ENCODE assay signal across 10 mouse cellular contexts in genomic region chr4:152263512-152264176, GRCm38 (mm10). TPM values are rescaled to one million over a fixed set of nuclear protein-coding genes. Genes with fewer than 3 reads are reported as not detected.
DNase-seq lines count a peak whose midpoint lies in the region; ATAC-seq and TF ChIP-seq lines count a peak whose summit lies in the region.
"Had no signal": no experiment of that assay in that cellular context is flagged by ENCODE, and none has a peak within 500 bp of the region (broad histone marks: within the 10 kb centered on the region; RNA-seq: fewer than 3 reads in every experiment).

No protein-coding gene starts in this region.

- H3K9me3 ChIP-seq in heart, postnatal 0 days (replicated peaks; ENCODE audit: control insufficient read depth, low read length), result no peaks in the 10 kb centered on the region
- H3K9me3 ChIP-seq in intestine, embryonic 14.5 days (ENCODE audit: control insufficient read depth, low read length), result no peaks in the 10 kb centered on the region
- no peaks in the 10 kb centered on the region for H3K9me3 ChIP-seq in liver, embryonic 16.5 days (replicated peaks; ENCODE audit: control insufficient read depth, low read length)

- intact Hi-C loops in heart, postnatal 36 days (cut with DNase I), result no loop called here

- peaks cover 61% of the 10 kb centered on the region for H3K4me1 ChIP-seq in heart, postnatal 0 days (ENCODE audit: control insufficient read depth, insufficient read depth)
- H3K4me1 ChIP-seq in intestine, embryonic 14.5 days (replicated peaks; ENCODE audit: control insufficient read depth, insufficient read depth, low read length), result no peaks in the 10 kb centered on the region
- H3K4me1 ChIP-seq in liver, embryonic 16.5 days (ENCODE audit: control insufficient read depth, low read depth, low read length), result peaks cover 19% of the 10 kb centered on the region

- TF ChIP-seq POLR2A in brain, embryonic 14.5 days (IDR thresholded peaks at IDR 0.05; ENCODE audit: borderline replicate concordance, extremely low read depth, insufficient read depth, insufficient read length, poor library complexity, severe bottlenecking), result no peak

- DNase-seq in heart, postnatal 0 days (ENCODE audit: low spot score), result no peak
- no peak for DNase-seq in heart, postnatal 36 days
- peak; percentile 15 for DNase-seq in brain, embryonic 14.5 days (ENCODE audit: low read depth)
- no peak for DNase-seq in intestine, embryonic 14.5 days (ENCODE audit: low spot score)
- DNase-seq in layer of hippocampus, adult 9-11 months, result no peak

- H3K4me2 ChIP-seq in heart, postnatal 0 days (ENCODE audit: low read depth, low read length), result no peak overlapping the region
- H3K4me2 ChIP-seq in intestine, embryonic 14.5 days (ENCODE audit: low read length), result no peak overlapping the region
- H3K4me2 ChIP-seq in liver, embryonic 16.5 days (ENCODE audit: low read depth, low read length), result peak overlapping the region; percentile 18; the same call in 1 of the 2 replicates

- H3K27ac ChIP-seq in heart, postnatal 0 days (ENCODE audit: low read depth), result peak overlapping the region; percentile 90
- no peak overlapping the region for H3K27ac ChIP-seq in intestine, embryonic 14.5 days (ENCODE audit: low read depth)
- H3K27ac ChIP-seq in liver, embryonic 16.5 days (ENCODE audit: low read length), result no peak overlapping the region

- ATAC-seq in heart, postnatal 0 days (ENCODE audit: insufficient read depth, low read depth), result peak; percentile 36
- peak; percentile 47; the same call in 1 of the 2 replicates for ATAC-seq in intestine, embryonic 14.5 days (replicated peaks; ENCODE audit: low FRiP score, low TSS enrichment, low read depth)
- ATAC-seq in liver, embryonic 16.5 days (ENCODE audit: low read depth), result peak; percentile 65
- no peak for ATAC-seq in cerebellum, adult (ENCODE audit: insufficient number of reproducible peaks, low FRiP score, low TSS enrichment)
- ATAC-seq in erythroid progenitor cell, adult 5-6 weeks (replicated peaks; ENCODE audit: low FRiP score, poor library complexity, severe bottlenecking), result no peak

- no peak for TF ChIP-seq EP300 in heart, postnatal 0 days (IDR thresholded peaks at IDR 0.05; ENCODE audit: low read depth)

- H3K27me3 ChIP-seq in heart, postnatal 0 days (ENCODE audit: control insufficient read depth, insufficient read depth, low read length), result no peaks in the 10 kb centered on the region
- no peaks in the 10 kb centered on the region for H3K27me3 ChIP-seq in intestine, embryonic 14.5 days (replicated peaks; ENCODE audit: control insufficient read depth, insufficient read depth, low read length)
- no peaks in the 10 kb centered on the region for H3K27me3 ChIP-seq in liver, embryonic 16.5 days (ENCODE audit: control insufficient read depth, insufficient read depth, low read depth, low read length)

- no peak for TF ChIP-seq CTCF in heart, postnatal 0 days (IDR thresholded peaks at IDR 0.05; ENCODE audit: low read depth)
- no peak for TF ChIP-seq CTCF in brain, embryonic 14.5 days (IDR thresholded peaks at IDR 0.05; ENCODE audit: borderline replicate concordance, extremely low read depth, insufficient read depth, insufficient read length)

- H3K4me3 ChIP-seq in heart, postnatal 0 days (ENCODE audit: low read depth, low read length), result no peak overlapping the region
- H3K4me3 ChIP-seq in intestine, embryonic 14.5 days (ENCODE audit: low read depth, low read length), result no peak overlapping the region
- H3K4me3 ChIP-seq in liver, embryonic 16.5 days (ENCODE audit: low read depth, low read length), result no peak overlapping the region

- peaks cover 6% of the 10 kb centered on the region; the same call in 1 of the 2 replicates for H3K36me3 ChIP-seq in heart, postnatal 0 days (replicated peaks; ENCODE audit: control insufficient read depth, insufficient read depth, low read length)
- H3K36me3 ChIP-seq in intestine, embryonic 14.5 days (ENCODE audit: control insufficient read depth, insufficient read depth, low read length), result peaks cover 7% of the 10 kb centered on the region; the same call in 1 of the 2 replicates
- H3K36me3 ChIP-seq in liver, embryonic 16.5 days (ENCODE audit: control insufficient read depth, insufficient read depth), result no peaks in the 10 kb centered on the region

- no peak overlapping the region for H3K9ac ChIP-seq in heart, postnatal 0 days (replicated peaks; ENCODE audit: low read depth, low read length)
- no peak overlapping the region for H3K9ac ChIP-seq in intestine, embryonic 14.5 days (ENCODE audit: low read length)
- peak overlapping the region; percentile 22; the same call in 1 of the 2 replicates for H3K9ac ChIP-seq in liver, embryonic 16.5 days (ENCODE audit: low read depth, low read length)

- WGBS in heart, postnatal 0 days, result 52% methylated on average over 9 of the region's 10 CpGs
- 42% methylated on average over 10 of the region's 10 CpGs for WGBS in intestine, embryonic 14.5 days
- 39% methylated on average over 10 of the region's 10 CpGs for WGBS in liver, embryonic 16.5 days (ENCODE audit: insufficient replicate concordance)

RNA-seq across cellular contexts. Expression of gene Gpr153, which starts 10.4 kb away (rescaled TPM):
- 50.8 and 56.4 TPM in 2 replicates for total RNA-seq in heart, postnatal 0 days (2014; rRNA removed; ENCODE audit: low replicate concordance)
- 5.0 TPM in 2 replicates for polyA plus RNA-seq in heart, postnatal 0 days (2015; fragmentation: Nextera tagmentation; extraction: Ambion mirVana)
- 10 to 100 TPM; 10.7 to 14.0 TPM for total RNA-seq in heart, postnatal 36 days (2021)
- 31.2 and 44.3 TPM in 2 replicates for polyA plus RNA-seq in brain, embryonic 14.5 days (2012; rRNA removed)
- 8.2 and 9.4 TPM in 2 replicates for polyA plus RNA-seq in intestine, embryonic 14.5 days (2014; fragmentation: Nextera tagmentation; extraction: Ambion mirVana)
- polyA plus RNA-seq in liver, embryonic 16.5 days (2015; fragmentation: Nextera tagmentation; extraction: Ambion mirVana), result 0.34 and 0.59 TPM in 2 replicates
- not detected in 2 replicates for total RNA-seq in erythroid progenitor cell, adult 5-6 weeks (2015; ENCODE audit: low replicate concordance)
- not detected in 2 replicates for total RNA-seq in erythroid progenitor cell, adult 5-6 weeks (2017; ENCODE audit: low replicate concordance)

RNA-seq across cellular contexts. Expression of gene Hes3, which starts 27.8 kb away (rescaled TPM):
- total RNA-seq in heart, postnatal 0 days (2014; rRNA removed; ENCODE audit: low replicate concordance), result not detected in 2 replicates
- polyA plus RNA-seq in heart, postnatal 0 days (2015; fragmentation: Nextera tagmentation; extraction: Ambion mirVana), result not detected in 2 replicates
- total RNA-seq in heart, postnatal 36 days (2021), result not detected
- 0.37 and 0.88 TPM in 2 replicates for polyA plus RNA-seq in brain, embryonic 14.5 days (2012; rRNA removed)
- not detected in 2 replicates for polyA plus RNA-seq in intestine, embryonic 14.5 days (2014; fragmentation: Nextera tagmentation; extraction: Ambion mirVana)
- not detected in 2 replicates for polyA plus RNA-seq in liver, embryonic 16.5 days (2015; fragmentation: Nextera tagmentation; extraction: Ambion mirVana)
- total RNA-seq in erythroid progenitor cell, adult 5-6 weeks (2015; ENCODE audit: low replicate concordance), result not detected in 2 replicates
- not detected in 2 replicates for total RNA-seq in erythroid progenitor cell, adult 5-6 weeks (2017; ENCODE audit: low replicate concordance)
- total RNA-seq: adrenal gland, adult 18-20 months; layer of hippocampus, adult 18-20 months had no signal

RNA-seq across cellular contexts. Expression of gene Icmt, which starts 33.4 kb away (rescaled TPM):
- total RNA-seq in heart, postnatal 0 days (2014; rRNA removed; ENCODE audit: low replicate concordance), result 26.1 and 38.0 TPM in 2 replicates
- 12.7 and 15.0 TPM in 2 replicates for polyA plus RNA-seq in heart, postnatal 0 days (2015; fragmentation: Nextera tagmentation; extraction: Ambion mirVana)
- total RNA-seq in heart, postnatal 36 days (2021), result 10 to 100 TPM; 25.4 to 25.8 TPM
- polyA plus RNA-seq in brain, embryonic 14.5 days (2012; rRNA removed), result 20.9 and 23.0 TPM in 2 replicates
- 22.0 and 25.8 TPM in 2 replicates for polyA plus RNA-seq in intestine, embryonic 14.5 days (2014; fragmentation: Nextera tagmentation; extraction: Ambion mirVana)
- 5.9 and 6.5 TPM in 2 replicates for polyA plus RNA-seq in liver, embryonic 16.5 days (2015; fragmentation: Nextera tagmentation; extraction: Ambion mirVana)
- 8.0 and 24.5 TPM in 2 replicates for total RNA-seq in erythroid progenitor cell, adult 5-6 weeks (2015; ENCODE audit: low replicate concordance)
- total RNA-seq in erythroid progenitor cell, adult 5-6 weeks (2017; ENCODE audit: low replicate concordance), result 14.2 TPM in 2 replicates

RNA-seq across cellular contexts. Expression of gene Rnf207, which starts 55.1 kb away (rescaled TPM):
- total RNA-seq in heart, postnatal 0 days (2014; rRNA removed; ENCODE audit: low replicate concordance), result 171 and 226 TPM in 2 replicates
- 109 and 115 TPM in 2 replicates for polyA plus RNA-seq in heart, postnatal 0 days (2015; fragmentation: Nextera tagmentation; extraction: Ambion mirVana)
- 10 to 100 TPM; 50.2 to 68.0 TPM for total RNA-seq in heart, postnatal 36 days (2021)
- polyA plus RNA-seq in brain, embryonic 14.5 days (2012; rRNA removed), result 6.9 and 7.1 TPM in 2 replicates
- polyA plus RNA-seq in intestine, embryonic 14.5 days (2014; fragmentation: Nextera tagmentation; extraction: Ambion mirVana), result 1.7 and 1.8 TPM in 2 replicates
- not detected in 2 replicates for polyA plus RNA-seq in liver, embryonic 16.5 days (2015; fragmentation: Nextera tagmentation; extraction: Ambion mirVana)
- total RNA-seq in erythroid progenitor cell, adult 5-6 weeks (2015; ENCODE audit: low replicate concordance), result not detected in 2 replicates
- not detected in 2 replicates for total RNA-seq in erythroid progenitor cell, adult 5-6 weeks (2017; ENCODE audit: low replicate concordance)

Comparison
In these comparisons a context has a peak if more than half of its experiments do, and no peak if none do; other contexts are left out.
1. ATAC-seq: peak in heart, postnatal 0 days (single experiment), intestine, embryonic 14.5 days (single experiment) and liver, embryonic 16.5 days (single experiment); none in cerebellum, adult (single experiment) and erythroid progenitor cell, adult 5-6 weeks (single experiment).